Mouse (Mus musculus) MEL (cell line): ENCODE measurements around the gene Dbn1.

ENCODE experiments used
- CTCF ChIP-seq, 3 experiments: IDR thresholded peaks in 2 of 3; conservative IDR thresholded peaks in 1 of 3; 2 replicates each; pipeline ENCODE4 v1.5.1; 2011 to 2012; ENCODE audit warnings: low read length in 3 of 3, low read depth in 2 of 3, mild to moderate bottlenecking in 2 of 3, improper control_type of control experiment in 1 of 3, inconsistent platforms in 1 of 3, mixed read lengths in 1 of 3, moderate library complexity in 1 of 3; ENCODE audit not compliant: control insufficient read depth in 1 of 3, insufficient read depth in 1 of 3, poor library complexity in 1 of 3, severe bottlenecking in 1 of 3
- NELFE ChIP-seq: IDR thresholded peaks from 2 replicates; pipeline ENCODE4 v1.6.1; 2011; ENCODE audit warnings: low read depth, low read length, improper control_type of control experiment
- POLR2A ChIP-seq, 2 experiments: IDR thresholded peaks; 2 replicates each; pipeline ENCODE4 v1.6.1; 2011 to 2012; ENCODE audit warnings: low read length in 2 of 2, mild to moderate bottlenecking in 2 of 2, control low read depth in 1 of 2, improper control_type of control experiment in 1 of 2, low read depth in 1 of 2, moderate library complexity in 1 of 2; ENCODE audit not compliant: control insufficient read depth in 1 of 2, insufficient read depth in 1 of 2, poor library complexity in 1 of 2

- TF ChIP-seq NELFE (no peak), CTCF (IDR thresholded peaks at IDR 0.05 in 2 of 3, conservative IDR thresholded peaks at IDR 0.05 in 1 of 3; ENCODE audit: control insufficient read depth in 1 of 3, insufficient read depth in 1 of 3, low read depth in 2 of 3, low read length in 3 of 3, poor library complexity in 1 of 3, severe bottlenecking in 1 of 3) (no peak), POLR2A (IDR thresholded peaks at IDR 0.05; ENCODE audit: control insufficient read depth in 1 of 2, insufficient read depth in 1 of 2, low read depth in 1 of 2, low read length in 2 of 2, poor library complexity in 1 of 2) (no peak)
Observed at GRCm38 (mm10) chr13:55465830-55466440, 22.0 kb downstream of the Dbn1 start.
